Mouse (Mus musculus) brain, embryonic 18.5 days (tissue): ENCODE data around the gene Psmd5.

Experiments
- DNase-seq: peaks from one replicate; pipeline ENCODE4 v3.0.0-alpha.2; 2012; ENCODE audit warnings: low read depth, low spot score

Gene Psmd5

DNA sequence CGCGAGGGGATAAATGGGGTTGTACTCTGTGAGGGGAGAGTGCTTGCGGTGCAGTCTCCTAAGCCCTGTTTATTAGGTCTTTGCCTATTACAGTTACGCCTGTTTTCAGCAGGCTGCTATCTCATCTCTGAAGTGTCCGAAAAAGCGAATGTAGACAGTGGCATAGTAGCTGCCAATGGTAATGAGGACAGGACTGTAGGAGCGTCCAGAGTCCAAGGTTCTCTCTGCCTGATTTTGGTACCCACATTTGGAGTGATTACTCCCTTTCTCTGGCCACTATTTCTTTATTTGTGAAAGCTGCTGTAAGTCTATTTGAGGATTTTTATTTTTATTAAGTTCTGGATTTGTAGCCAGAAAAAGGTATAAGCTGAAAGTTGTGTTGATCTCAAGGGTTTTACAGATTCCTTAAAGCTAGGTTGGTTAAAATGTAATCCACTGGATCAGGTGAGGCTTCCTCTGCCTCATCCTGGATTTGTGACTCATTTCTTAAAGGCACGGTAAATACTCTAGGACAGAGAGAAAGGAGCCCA is at the start of gene Psmd5:
Psmd5 (minus strand) TSS at position 153 of the 530 bp plus-strand sequence.
- no peak for DNase-seq

DNA sequence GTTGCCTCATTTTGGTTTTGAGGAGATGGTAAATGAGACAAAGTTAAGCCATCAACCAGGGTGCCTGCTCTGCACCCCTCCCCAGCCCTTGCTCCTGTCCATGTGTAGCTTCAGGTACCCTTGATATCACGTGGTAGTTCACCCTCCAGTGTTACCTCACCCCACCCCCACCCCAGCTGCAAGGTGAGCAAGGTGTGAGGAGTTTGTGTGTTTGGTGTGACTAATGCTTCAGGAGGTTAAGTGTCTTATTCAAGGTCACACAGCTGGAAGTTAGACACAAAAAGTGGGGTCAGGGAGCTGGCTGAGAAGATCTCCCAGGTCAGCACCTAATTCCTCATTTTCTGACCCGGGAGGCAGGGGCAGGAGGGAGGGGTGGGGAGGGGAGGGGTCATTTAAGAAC is 48.0 kb upstream of the Psmd5 start:
- no peak for DNase-seq

DNA sequence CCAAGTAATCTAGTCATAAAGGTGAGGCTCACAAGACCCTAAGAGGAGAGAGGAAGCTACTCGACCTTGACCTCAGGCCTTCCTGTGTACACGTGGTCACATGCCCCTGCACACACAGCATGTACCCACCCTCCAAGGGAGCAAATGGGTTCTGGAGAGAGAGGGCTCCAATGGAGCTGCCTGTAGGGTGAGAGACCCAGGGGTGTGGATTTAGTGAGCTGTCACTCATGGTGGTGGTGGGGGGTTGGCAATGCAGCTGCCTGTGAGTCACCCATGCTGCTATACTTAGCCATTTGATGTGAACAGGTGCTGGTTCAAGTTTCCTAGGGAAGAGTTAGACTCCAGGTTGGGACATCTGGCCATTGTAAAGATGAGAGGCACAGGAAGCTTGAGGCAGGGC is 45.4 kb upstream of the Psmd5 start:
- DNase-seq: no peak

DNA sequence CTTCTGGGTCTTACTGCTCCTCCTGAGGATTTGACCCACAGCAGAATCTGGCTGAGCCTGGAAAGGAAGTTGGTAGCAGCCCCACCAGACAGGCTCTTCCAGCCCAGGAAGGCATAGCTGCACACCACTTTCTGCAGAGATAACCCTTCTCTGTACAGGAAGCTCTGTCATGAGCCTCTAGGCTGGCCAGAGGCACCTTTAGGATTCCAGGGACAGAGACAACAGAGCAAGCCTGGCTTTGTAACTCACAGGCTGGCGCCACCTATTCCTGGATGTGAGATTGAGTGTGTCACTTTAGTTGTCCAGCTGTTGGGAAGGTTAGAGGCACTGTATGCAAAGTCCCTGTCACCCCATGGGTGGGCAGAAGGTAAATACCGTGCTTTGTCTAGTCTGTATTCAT is 40.3 kb upstream of the Psmd5 start:
- DNase-seq: no peak

DNA sequence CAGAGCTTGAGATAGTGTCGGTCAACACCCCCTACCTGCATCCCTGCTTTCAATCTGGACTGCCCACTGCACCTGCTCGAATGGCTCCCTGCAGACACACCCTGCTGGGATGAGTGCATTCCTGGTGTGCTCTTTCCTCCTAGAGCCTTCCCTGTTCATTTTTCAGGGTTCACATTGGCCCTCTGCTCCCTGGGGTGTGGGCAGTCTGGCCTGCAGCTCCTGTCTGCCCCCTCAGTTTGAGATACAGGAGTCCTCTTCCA is 40.0 kb upstream of the Psmd5 start:
- DNase-seq: no peak

DNA sequence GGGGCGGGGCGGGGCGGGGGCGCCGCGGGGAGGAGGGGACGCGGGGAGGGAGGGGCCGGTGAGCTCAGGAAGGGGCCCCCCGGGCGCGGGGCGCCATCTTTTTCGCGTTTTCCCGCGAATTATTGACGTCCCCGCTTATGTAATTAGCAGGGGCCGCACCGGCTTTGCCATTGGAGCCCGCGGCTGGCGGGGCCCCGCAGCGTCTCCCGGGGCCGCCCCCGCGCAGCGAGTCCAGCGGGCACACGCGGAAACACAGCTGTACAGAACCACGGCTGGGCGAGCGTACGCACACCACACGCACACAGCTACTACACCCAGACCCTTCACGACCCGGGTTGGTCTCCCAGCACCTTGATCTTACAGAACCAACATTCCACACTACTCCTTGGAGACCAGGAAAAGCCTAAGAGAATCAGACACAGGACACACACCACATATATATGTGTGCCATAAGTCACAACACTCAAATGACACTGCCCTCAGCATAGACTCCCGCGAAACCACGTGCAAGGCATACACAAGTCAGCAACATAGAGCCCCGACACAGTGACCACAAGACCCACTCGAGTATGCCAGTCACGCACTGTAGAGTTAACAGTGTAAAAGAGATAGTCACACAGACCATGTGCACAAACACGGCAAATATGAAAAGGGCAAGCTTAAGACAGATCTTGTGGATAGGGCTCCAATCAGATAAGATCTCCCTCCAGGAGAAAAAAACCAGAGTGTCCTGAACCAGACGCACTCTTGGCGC is 39.5 kb upstream of the Psmd5 start:
- no peak for DNase-seq

DNA sequence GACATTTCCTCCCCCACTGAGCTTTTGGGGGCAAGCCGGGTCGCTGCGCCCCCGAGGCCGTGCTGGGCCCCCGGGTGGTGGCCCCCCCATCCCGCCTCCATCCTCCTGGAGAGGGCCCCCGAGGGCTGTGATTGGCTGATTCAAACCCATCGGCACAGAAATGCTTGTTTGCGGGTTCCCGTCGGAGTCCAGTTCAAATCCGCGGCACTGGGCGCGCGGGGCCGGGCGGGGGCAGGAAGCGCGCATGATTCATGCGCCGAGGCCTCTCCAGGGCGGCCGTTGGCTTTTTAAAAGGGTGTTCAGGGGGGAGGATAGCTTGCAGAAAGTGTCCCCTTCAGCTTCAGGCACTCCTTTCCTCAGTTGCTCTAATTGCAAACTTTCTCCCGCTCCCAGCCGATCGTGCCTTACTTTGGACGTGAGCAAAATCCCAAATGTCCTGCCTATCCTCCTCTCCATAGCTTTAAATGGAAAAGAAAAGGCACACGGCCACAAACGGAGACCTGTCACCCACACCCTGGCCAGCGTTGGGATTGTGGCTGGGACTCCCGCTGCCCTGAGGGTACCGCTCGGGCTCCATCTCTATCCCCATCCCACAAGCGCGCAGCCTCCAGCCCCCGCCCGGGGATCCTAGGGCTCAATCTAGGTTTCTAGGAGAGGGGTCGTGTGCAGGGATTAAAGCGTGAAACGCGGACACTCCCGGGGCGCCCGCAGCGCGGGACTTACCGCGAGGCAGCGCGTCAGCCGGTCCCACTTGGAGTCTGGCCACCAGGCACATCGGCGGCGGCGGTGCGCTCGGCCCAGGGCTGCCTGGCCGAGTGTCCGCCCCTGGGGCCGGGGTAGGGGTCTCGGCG is 38.7 kb upstream of the Psmd5 start, which contains the start of gene Phf19:
Phf19 (minus strand) TSS at position 809 of the 851 bp plus-strand sequence.
- no peak for DNase-seq

DNA sequence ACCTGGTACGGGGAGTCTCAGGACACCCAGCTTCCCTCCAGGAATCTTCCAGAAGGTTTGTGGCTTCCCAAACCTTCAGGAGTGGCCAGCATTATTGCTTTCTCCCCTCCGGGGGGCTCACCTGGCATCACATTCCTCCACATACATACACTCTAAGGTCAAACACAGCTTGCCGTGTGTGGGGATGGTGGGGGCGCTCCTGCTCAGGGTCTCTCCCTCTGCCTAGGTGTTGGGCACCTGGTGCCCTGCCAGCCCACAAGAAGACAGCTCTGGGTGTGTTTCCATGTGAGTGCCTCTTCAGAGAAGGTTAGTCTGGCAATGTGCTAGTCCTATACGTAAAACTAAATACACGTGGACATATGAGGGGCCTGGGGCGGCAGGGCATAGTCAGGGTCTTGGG is 37.8 kb upstream of the Psmd5 start:
- no peak for DNase-seq

DNA sequence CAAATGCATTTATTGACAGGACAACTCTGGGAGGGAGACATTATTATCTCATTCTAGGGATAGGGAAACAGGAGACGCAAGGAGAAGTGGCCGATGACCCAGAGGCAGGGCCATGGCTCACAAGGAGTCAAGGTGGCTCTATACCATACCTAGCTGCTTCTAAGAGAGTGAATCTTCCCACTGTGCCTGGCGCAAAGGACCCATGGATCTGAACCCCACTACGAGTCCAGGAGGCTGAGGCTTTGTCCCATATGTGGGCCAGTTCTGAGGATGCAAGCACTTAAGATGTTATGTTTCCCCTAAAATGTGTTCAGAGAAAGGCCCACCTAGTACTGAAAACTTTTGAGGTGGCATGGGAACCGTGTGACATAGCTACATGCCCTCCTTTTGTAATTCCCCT is 37.1 kb upstream of the Psmd5 start:
- DNase-seq: no peak

DNA sequence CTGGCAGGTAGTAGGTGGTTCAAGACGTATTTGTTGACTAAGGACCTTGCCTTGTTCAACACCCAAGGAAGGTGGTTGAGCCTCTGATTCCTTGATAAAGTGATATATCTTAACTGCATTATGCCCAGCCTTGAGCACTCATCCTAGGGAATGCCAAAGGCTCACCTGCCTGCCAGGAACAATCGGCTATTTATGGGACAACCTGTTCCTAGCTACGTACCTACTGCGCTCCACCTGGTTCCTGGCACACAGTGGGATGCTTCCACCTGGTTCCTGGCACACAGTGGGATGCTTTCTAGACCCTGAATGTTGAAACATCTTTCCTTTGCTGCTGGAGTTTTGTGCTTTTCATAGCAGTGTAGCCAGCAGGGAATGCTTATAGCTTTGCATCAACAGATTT is 35.0 kb upstream of the Psmd5 start:
- no peak for DNase-seq

DNA sequence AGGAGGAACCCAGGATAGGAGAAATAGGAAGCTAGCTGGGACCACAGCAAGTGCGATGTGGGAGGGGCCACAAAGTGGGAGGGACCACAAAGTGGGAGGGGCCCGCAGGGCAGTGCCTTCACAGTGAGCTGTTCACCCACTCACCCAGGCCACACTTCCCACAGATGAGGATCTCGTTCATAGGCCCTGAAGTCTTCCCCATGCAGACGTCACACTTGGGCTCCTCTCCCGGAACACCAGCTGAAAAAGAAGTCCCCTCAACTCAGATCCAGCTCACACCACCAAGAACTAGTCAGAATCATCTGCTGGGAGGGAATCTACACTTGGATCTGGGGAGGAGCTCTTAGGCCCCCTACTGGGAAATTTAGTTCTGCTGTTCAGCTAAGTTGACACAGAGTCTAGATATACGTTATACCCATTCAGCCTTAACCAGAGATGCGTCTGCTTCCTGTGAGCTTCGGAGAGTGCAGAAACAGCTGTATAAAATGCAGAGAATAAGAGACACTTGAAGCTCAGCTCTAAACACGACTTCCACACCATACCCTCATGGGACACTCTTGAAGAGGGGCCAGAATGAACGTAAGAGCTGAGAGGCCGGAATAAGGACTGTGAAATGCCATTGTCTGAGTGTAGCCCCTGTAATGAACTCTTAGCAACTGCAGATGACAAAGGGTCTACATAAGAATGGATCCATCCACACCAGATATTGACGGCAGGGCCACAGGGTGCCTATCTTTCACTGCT is 32.3 kb upstream of the Psmd5 start:
- no peak for DNase-seq

DNA sequence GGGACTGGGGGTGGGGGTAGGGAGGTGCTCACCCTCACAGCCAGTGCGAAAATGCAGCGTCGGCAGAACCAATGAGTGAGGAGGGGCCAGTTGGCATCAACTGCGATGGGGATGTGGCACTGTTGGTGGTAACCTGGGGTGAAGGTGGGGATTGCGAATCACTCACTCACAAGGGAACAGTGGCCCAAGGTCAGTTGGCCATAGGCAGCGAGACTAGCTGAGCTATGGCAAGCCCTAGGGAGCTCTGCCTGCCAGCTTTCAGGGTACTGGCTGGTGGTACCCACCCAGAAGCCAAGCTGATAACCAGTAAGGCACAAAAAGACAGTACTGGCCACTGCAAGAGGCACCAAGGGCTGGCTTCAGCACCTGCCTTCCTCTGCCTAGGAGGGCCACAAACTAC is 31.7 kb upstream of the Psmd5 start:
- DNase-seq: no peak

DNA sequence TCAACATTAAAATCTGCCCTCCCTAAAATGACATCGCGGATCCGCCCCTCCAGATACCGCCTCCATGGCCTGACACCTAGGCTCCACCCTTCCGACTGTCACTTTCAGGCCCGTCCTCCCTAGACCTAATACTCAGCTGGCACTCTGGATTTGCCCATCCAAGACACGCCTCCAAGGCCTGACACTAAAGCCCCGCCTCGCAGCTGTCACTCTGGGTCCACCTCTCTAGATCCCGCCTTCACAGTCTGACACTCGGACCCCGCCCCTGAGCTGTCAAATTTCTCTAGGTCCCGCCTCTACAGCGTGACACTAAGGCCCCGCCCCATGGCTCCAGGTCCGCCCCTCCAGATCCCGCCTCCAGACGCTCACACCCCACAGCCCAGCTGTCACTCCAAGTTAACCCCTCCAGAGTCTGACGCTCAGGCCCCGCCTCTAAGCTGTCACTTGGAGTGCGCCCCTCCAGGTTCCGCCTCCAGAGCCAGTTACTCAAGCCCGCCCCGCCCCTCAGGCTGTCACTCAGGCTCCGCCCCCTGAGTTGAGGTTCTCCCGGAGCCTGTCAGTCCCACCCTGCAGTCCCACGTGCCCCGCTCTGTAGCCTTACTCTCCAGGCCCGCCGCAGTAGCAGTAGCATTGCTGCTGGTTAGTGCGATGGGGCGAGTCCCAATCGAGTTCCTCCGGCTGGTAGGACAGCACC is 30.2 kb upstream of the Psmd5 start:
- DNase-seq: peak; percentile 97

DNA sequence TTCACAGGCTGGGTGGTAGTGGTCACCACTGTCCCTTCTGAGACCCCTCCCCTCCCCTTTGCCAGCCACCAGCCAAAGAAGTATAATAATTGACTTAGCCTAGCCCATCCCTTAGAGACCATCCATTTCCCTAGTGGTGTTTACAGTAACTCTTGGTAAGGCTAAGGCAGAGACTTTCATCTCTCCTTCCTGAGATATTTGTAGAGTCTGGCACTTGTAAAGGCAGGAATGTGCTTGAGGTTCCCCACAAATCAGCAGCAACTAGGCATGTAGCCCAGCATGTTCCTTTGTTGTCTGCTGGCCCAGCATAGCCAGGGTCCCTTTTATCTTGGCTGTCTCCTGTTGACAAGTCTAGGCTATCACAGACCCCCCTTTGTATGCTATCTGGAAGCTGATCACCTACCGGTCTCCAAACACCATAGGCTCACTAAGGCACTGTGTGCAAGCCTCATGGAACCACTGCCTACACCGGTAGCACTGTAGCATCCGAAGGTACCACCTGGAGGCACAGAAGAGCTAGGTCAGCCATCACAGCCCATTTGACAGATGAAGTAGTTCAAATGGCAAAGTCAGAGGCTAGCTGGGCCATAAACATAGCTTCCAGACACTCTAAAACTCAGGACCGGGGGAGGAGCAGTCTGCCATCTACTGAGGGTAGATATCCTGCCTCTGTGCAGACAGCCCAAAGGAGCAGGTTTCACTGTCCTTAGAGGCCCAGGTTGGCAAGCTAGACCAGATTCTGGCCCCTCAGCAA is 29.1 kb upstream of the Psmd5 start:
- DNase-seq: no peak

DNA sequence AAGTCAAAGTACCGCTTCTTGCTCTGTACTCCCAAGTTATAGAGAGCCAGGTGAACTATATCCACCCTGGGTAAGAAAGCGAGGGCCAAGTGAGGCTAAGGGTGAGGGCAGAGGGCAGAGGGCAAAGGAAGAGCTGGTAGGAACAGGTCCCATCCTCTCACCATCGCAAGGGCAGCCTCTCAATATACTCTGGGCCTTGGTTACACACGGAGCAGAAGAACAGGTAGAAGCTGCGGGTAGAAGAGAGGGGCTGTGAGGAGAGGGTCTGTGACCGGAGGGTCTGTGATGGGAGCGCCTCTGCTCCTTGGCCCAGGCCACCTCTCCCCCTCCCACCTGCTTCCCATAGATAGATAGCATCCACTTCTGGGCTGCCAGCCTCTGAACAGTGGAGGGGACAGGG is 28.4 kb upstream of the Psmd5 start:
- no peak for DNase-seq

DNA sequence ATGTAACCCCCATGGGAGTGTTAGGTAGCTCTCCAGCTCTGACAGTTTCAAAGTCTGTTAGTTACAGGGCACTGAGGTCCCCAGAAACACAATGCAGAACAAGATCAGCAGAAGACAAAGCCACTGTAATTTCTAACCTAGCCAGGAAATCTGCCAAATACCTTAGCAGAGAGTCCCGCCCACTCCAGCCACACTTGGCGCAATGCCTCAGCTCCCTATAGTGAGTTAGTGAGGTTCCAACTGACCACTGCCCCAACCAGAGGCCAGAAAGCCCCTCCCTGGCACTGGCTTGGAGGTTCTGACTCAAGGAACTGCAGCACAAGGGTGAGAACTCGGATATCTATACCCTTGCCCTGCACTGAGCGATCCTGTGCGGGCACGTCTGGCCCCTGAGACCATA is 28.0 kb upstream of the Psmd5 start:
- DNase-seq: no peak

DNA sequence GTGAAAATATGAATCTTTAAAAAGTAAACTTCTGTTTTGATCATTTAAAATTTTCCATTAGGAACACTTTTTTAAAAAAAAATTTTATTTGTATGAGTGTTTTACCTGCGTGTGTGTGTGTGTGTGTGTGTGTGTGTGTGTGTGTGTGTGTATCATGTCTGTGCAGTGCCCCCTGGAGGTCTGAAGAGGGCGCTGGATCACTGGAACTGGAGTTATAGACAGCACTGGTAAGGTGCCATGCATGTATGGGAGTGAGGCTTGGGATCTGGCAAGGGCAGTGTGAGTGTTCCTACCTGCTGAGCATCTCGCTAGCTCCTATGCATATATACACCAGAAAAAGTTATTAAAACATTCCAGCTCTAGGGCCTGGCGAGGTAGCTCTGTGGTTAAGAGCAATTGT is 27.0 kb upstream of the Psmd5 start:
- no peak for DNase-seq

DNA sequence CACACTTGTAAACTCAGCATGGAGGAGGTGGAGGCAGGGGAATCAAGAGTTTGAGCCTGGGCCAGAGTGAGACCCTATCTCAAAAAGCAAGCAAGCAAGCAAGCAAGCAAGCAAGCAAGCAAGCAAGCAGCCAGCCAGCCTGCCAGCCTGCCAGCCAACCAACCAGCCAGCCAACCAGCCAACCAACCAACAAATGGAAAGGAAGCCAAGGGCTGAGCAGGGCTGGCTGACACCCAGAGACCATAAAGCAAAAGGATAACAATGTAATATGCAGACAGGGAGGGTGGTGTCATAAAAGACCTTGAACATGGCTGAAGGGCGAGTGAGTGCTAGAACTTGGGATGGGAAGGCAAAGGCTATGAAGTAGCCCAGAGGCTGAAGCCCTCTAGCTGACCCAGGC is 25.6 kb upstream of the Psmd5 start:
- no peak for DNase-seq

DNA sequence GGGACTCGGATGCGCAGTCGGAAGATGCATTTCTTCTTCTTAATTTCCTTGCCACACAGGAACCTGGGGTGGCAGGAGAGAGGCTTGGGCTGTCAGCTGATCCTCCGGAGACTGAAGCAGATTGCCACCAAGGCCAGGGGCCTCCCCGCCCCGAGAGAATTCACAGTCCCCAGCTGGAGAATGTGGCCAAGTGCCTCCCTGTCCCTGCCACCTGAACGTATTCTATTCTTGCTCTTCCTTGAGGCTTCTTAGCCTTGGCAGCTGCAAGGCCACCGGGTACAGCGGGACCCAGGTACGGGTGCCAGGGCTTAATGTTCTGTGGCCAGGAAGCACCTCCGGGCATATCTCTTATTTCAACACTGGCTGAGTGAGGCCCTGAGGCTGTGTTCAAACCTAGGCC is 24.9 kb upstream of the Psmd5 start:
- DNase-seq: no peak

DNA sequence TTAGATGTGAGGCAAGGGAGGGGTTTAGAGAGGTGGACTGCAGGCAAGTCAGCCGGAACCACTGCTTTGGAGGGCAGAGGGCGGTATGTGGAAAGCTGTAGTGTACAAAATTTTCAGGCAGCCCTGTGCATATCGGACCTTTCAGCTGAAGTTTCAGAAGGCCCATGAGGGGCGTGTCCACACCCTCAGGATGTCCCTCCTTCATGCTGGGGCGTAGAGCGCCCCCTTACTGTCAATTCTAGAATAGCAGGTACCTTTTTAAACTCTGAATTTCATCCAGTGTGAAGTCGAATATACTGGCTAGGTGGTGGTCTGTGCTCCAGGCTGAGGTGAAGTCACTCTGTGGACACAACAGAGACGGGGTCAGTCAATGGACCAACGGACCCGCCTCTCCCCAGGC is 23.1 kb upstream of the Psmd5 start:
- DNase-seq: no peak

DNA sequence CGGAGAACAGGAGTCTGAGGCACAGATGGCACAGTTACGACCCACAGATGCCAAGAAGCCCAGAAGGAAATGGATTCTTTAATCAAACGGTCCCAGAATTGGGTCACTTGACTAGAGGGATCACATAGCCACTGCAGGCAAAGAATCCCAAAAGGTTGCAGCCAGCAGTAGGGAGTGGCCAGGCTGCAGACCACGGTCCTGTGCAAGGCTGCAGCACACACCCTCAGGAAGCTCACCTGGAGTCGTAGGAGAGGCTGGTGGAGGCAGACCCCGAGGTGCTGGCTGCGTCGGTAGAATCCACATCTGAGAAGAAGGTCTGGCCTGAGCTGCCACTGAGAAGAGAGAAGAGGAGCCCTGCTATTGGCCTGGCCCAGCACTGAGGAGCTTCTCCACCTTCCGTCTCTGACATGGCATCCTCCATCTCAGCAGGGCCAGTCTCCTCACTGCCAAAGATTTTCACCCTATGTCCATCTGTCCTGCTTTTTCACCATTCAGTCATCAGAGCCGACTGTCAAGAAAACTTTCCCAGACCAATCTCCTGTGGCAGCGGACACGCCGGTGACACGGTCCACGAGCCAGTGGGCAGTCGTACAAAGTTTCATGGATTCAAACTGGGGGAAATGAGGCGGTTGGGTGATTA is 22.2 kb upstream of the Psmd5 start:
- DNase-seq: no peak
